Mouse (Mus musculus): ENCODE measurements around the gene Gm17027. TPM values are rescaled to one million over a fixed set of nuclear protein-coding genes. Genes with fewer than 3 reads are reported as not detected.
"Not testable (repeated sequence)": the region's sequence is repeated elsewhere in the genome, so short reads cannot be mapped to it uniquely, and the experiment has no call there.

Gene Gm17027
- not detected for total RNA-seq (2021)
- long read RNA-seq, experiment 1, result 0 reads
- long read RNA-seq, experiment 2, result 0 reads

DNA sequence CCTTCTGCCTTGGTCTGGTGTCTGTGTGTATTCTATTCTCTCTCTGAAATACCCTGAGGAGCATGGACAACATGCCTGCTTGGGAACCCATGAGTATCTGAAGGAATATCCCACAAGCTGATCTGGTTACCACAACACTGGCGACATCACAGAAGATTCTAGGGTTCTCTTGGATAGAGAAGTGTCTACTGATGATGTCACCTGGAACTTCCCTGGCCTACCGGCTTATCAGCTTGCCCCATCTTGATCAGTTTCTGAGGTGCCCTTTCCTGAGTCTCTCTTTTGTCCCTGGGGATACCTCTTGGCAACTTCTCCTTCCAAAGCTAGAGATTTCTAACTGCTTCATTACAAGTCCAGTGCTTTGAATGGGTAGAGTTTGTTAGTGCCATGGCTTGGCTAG is at the start of gene Gm17027:
Gene Gm17027, minus strand, starts transcription at position 101 of the 400 bp plus-strand sequence.
- DNase-seq, result not testable (repeated sequence)

DNA sequence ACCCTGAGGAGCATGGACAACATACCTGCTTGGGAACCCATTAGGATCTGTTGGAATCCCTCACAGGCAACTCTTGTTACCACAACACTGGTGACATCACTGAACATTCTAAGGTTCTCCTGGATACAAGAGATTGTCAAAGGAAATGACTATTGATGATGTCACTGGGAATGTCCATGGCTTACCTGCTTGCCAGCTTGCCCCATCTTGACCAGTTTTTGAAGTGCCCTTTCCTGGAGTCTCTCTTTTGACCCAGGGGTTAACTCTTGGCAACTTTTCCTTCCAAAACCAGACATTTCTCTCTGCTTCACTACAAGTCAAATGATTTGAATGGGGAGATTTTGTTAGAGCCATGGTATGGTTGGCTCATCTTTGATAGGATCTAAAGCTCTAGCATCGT is 28.3 kb upstream of the Gm17027 start, which contains the start of gene Gm3573:
Gene Gm3573, minus strand, starts transcription at position 101 of the 400 bp plus-strand sequence.
- not testable (repeated sequence) for DNase-seq

DNA sequence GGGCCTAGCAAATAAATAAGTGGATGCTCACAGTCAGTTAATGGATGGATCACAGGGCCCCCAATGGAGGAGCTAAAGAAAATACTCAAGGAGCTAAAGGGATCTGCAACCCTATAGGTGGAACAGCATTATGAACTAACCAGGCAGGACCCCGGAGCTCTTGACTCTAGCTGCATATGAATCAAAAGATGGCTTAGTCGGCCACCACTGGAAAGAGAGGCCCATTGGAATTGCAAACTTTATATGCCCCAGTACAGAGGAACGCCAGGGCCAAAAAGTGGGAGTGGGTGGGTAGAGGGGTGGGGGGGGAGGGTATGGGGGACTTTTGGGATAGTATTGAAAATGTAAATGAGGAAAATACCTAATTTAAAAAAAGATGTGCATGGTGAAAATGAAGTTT is 21.5 kb upstream of the Gm17027 start:
- peak in 1 of 2 experiments; percentile 0 for DNase-seq

DNA sequence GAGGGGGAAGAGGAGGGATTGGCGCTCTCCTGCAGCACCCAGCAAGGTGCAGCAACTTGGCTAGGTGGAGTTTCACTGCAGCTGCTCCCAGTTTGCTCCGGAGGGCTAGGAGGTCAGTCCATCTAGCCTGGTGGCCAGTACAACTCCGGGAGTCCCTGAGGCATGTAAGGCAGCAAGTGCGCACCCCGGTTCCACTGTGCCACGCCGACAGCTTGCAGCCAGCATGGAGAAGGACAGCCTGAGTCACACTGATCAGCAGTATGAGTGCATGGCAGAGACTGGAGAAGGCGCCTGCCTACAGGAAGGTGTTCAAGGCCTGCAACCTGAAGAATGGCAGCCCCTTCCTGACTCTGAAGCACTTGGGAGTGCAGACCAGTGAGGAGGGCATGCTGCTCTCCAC is 27.9 kb downstream of the Gm17027 start:
- DNase-seq, result not testable (repeated sequence)

DNA sequence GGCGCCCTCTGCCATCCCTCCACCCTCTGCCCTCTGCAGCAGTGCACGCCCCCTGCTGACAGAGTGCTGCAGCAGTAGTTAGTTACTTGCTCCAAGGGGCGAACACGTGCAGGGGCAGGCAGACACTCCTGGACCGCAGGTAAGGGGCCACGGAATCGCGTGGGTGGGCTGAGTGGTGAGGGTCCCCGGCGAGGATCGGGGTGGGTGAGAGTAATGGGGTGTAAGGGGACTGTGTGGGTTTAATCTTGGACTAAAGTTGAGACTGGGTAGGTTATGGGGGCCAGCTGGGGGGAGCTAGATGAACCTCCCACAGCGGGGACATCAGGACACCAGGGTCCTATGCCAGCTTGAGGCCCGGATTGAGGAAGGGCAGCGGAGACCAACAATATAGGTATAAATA is 28.6 kb downstream of the Gm17027 start:
- DNase-seq, result not testable (repeated sequence)

DNA sequence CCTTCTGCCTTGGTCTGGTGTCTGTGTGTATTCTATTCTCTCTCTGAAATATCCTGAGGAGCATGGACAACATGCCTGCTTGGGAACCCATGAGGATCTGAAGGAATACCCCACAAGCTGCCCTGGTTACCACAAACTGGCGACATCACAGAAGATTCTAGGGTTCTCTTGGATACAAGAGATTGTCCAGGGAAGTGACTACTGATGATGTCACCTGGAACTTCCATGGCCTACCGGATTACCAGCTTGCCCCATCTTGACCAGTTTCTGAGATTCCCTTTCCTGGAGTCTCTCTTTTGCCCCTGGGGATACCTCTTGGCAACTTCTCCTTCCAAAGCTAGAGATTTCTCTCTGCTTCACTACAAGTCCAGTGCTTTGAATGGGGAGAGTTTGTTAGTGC is 45.2 kb downstream of the Gm17027 start, which contains the start of gene Gm7951:
Gene Gm7951, minus strand, starts transcription at position 101 of the 400 bp plus-strand sequence.
- DNase-seq, result not testable (repeated sequence)

Other genes starting within 250 kb of the Gm17027 start
- not detected for gene 1700049E17Rik1, start 237.7 kb downstream of the Gm17027 start, total RNA-seq (2021)
- not detected for gene 1700024B05Rik, start 218.6 kb downstream of the Gm17027 start, total RNA-seq (2021)
- gene Gm6401, start 194.7 kb downstream of the Gm17027 start, total RNA-seq (2021), result not detected
- gene Gm3543, start 179.3 kb downstream of the Gm17027 start, total RNA-seq (2021), result not detected
- gene Gm7951, start 45.3 kb downstream of the Gm17027 start, total RNA-seq (2021), result not detected
- gene Gm3573, start 28.2 kb upstream of the Gm17027 start, total RNA-seq (2021), result not detected
- not detected for gene Gm17026, start 97.4 kb upstream of the Gm17027 start, total RNA-seq (2021)
- gene Gm9611, start 134.7 kb upstream of the Gm17027 start, total RNA-seq (2021), result not detected
- gene Gm7995, start 147.6 kb upstream of the Gm17027 start, total RNA-seq (2021), result not detected

All from adrenal gland, postnatal 36 days (tissue).